Mouse (Mus musculus) cerebellum, adult 8-10 months (tissue): ENCODE data around the gene Nectin2.
A peak's percentile ranks its signal among the peaks of the same experiment; 100 is the strongest.

Source experiments
- DNase-seq: peaks from one replicate; pipeline ENCODE4 v3.0.0; 2022

Gene Nectin2

DNA sequence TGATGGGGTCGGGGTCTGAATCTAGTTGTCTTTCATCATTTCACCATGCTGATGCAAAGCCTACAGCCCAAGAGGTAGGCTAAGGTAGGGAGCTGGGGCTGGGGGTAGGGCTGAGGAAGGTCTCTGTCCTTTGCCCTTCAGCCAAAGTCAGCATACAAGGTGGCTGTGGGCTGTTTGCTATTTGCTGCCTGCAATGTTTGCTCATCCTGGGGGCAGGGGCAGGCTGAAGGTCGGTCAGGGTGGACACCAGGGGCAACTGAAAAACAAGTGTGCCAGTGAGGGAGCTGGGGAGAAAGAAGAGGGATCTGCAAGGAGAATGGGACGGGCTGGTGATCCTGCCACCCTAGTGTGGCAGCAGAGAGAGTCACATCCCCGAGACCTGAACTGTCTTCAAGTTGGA is 64.9 kb downstream of the Nectin2 start:
- no peak for DNase-seq

GRCm38 (mm10) chr7:19683771-19684201 is 66.5 kb downstream of the Nectin2 start:
- DNase-seq: no peak

- DNase-seq: no peak
These were observed 67.3 kb downstream of the Nectin2 start for GRCm38 (mm10) chr7:19682979-19683378.

GRCm38 (mm10) chr7:19681202-19681694 is 69.0 kb downstream of the Nectin2 start, which contains the start of the genes Gm44805 and Apoc4:
Gene Gm44805 (minus strand): TSS chr7:19681423.
Gene Apoc4 (minus strand): TSS chr7:19681479.
- no peak for DNase-seq

DNA sequence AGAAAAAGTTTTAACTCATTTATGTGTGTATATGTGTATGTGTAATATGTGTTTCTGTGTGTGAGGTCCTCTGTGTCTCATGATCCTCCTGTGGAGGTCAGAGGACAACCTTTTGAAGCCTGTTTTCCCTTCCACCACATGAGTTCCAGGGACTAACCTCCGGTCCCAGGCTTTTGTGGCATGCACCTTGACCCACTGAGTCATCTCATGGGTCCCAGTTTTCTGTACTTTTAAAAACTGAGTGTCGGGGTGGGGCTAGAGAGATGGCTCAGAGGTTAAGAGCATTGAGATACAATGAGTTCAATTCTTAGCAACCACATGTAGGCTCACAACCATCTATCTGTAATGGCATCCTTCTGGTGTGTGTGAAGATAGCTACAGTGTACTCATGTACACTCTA is 69.6 kb downstream of the Nectin2 start:
- DNase-seq: no peak

- no peak for DNase-seq
These were observed 71.4 kb downstream of the Nectin2 start for GRCm38 (mm10) chr7:19678901-19679300.

DNA sequence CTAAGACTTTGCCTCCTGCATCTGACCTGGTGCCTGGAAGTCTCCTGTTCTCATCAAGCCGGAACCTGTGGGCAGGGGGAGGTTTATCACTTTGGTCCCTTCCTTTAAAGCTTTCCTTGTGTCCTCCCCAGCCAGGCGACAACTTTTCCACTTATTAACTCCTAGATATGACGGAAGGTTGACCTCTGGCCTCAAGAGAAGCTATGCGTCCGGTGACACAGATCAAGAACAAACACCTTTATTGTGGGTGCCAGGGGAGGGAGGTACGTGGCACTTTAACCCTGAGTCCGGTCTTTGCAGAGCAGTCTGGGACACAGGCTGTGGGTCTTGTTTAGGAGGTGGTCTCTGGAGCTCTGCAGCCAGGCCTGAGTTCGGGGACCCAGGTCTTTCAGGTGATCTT is 72.4 kb downstream of the Nectin2 start, which contains the start of gene Apoc2:
Apoc2 (minus strand) TSS at position 70 of the 400 bp plus-strand sequence.
- no peak for DNase-seq

DNA sequence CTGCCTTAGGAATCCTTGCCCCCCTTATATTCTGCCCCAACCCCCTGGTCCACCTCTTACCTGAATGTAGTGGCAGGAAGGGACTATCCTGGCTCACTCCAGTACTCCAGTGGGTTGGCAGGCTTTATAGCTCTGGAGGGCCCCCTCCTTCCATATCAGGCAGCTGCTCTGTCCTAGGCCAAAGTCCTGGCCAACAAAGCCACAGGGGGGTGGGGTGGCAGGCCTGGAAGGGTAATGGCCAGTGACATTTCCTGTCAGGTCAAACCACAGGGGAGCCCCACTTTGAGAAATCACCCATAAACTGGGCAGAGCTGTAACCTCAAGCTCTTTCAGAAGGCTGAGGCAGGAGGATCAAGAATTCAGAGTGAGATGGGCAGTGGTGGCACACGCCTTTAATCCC is 73.6 kb downstream of the Nectin2 start:
- DNase-seq: no peak

DNA sequence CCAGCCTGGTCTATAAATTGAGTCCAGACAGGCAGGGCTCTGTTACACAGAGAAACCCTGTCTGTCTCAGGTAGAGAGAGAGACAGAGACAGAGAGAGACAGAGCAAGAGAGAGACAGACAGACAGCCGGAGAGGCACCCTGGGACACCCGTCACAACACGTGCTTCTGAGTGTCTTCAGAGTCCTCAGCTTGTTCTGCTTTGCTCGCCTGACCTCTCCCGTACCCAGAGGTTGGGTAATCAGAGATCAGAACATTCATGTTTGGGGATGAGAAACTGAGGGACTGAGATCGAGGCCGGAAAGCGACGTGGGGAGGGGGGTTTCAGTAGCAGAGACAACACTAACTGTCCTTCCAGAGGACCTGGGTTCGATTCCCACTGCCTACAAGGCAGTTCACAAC is 74.5 kb downstream of the Nectin2 start:
- DNase-seq: no peak

- DNase-seq: no peak
These were observed 77.1 kb downstream of the Nectin2 start for GRCm38 (mm10) chr7:19673083-19673699.

DNA sequence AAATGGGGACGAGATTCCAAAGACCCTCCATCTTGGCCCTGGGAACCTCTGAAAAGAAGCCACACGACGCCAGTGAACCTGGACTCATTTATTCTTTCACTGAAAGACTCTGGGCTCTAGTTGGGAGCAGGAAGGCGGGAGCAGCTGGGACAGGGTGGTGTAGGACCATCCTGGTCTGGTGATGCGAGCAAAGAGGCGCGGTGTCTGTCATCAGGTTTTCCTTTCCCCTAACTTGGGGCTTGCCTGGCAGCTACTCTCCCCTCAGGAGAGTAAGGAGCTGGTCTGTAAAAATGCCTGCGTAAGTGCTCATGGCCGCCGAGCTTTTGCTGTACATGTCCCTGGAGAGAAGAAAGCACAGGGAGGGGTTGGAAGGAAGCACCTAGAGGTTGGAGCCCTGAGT is 78.8 kb downstream of the Nectin2 start:
- DNase-seq: no peak

DNA sequence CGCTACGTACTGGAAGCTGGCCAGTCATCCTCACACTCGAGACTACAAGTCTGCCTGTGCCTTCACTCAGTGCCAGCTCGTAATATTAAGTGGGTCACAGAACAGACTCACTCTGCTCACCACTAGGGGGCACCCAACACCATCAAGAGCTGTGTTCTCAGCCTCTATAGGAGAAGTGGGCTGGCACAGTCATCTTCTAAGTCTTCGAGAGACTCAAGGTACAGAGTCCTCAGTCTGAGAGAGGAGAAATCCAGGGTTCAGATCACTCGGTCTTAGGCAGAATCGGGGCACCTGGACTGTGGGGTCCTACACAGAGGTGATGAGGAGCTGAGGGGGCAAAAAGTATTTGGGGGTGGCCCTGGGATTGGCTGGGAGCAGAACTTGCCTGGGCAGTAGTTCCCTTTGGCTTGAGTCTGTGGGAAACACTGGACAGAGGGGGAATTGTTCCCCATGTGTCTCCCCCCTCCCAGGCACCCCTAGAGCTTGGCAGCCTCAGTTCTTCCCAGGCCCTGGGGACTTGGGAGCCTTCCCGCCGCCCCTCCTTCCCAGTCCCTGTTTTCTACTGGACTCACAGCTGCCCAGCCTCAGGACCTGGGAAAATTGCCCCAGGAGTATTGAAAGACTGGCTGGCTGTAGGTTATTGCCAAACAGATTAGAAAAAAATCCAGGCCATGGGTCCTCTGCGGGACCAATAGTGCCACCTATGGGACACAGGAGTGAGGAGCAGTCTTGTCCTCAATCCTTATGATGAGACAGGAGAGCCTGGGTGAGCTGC is 81.1 kb downstream of the Nectin2 start:
- DNase-seq: peak; percentile 92

DNA sequence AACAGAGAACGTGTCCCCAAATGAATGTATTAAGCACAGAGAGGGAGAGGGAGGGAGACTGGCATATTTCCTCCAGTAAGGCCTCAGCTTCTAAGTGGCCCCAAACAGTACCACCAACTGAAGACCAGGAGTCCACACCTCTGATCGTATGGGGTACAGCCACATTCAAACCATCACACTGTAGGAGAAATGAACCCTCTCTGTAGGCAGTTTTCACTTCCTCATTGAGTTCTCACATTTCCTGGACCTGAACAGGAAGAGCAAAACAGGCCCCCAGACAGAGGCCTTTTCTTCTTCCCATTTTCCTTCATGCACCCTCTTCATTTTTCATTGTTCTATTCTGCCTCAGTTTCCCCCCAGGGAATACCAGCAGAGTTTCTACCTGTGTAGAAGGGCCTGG is 82.8 kb downstream of the Nectin2 start:
- DNase-seq: no peak

DNA sequence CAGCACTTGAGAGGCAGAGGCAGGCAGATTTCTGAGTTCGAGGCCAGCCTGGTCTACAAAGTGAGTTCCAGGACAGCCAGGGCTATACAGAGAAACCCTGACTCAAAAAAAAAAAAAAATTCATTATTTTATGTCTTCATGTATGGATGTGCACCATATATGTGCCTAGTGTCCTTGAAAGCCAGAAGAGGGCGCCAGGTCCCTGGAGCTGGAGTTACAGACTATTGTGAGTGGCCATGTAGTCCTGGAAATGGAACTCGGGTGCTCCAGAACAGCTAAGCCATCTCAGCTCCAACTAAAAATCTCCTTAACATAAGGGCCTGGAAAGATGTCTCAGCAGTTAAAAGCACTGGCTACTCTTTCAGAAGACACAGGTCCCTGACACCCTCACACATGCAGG is 83.5 kb downstream of the Nectin2 start:
- DNase-seq: no peak
